Mouse (Mus musculus) forebrain, embryonic 16.5 days (tissue): Measurements from ENCODE around the gene Rnf121. TPM values are rescaled to one million over a fixed set of nuclear protein-coding genes. Genes with fewer than 3 reads are reported as not detected.

Experiments used
- ATAC-seq: fragments of 200-750 bp; cut with Nextera tagmentation; 2 replicates; pipeline ENCODE4 v1.8.0; 2017; ENCODE audit warnings: mild to moderate bottlenecking, moderate library complexity
- H3K27ac ChIP-seq: fragments of 300-500 bp; sonication (generic); 2 replicates; pipeline ENCODE4 v1.5.1; 2014; ENCODE audit warnings: low read length, control low read depth
- H3K27me3 ChIP-seq: fragments of 300-500 bp; sonication (generic); replicated peaks from 2 replicates; pipeline ENCODE4 v1.6.1; 2014; ENCODE audit warnings: low read length; ENCODE audit not compliant: control insufficient read depth, insufficient read depth
- H3K36me3 ChIP-seq: fragments of 300-500 bp; sonication (generic); 2 replicates; pipeline ENCODE4 v1.6.1; 2014; ENCODE audit not compliant: control insufficient read depth, insufficient read depth
- H3K4me1 ChIP-seq: fragments of 300-500 bp; sonication (generic); replicated peaks from 2 replicates; pipeline ENCODE4 v1.6.1; 2014; ENCODE audit warnings: low read length; ENCODE audit not compliant: control insufficient read depth, insufficient read depth
- H3K4me2 ChIP-seq: fragments of 300-500 bp; sonication (generic); 2 replicates; pipeline ENCODE4 v1.6.1; 2014; ENCODE audit warnings: mild to moderate bottlenecking, low read length, control low read depth
- H3K4me3 ChIP-seq: fragments of 300-500 bp; sonication (generic); replicated peaks from 2 replicates; pipeline ENCODE4 v1.5.1; 2014; ENCODE audit warnings: mild to moderate bottlenecking, low read length, control low read depth
- H3K9ac ChIP-seq: fragments of 300-500 bp; sonication (generic); replicated peaks from 2 replicates; pipeline ENCODE4 v1.6.1; 2014; ENCODE audit warnings: low read depth, low read length, control low read depth
- H3K9me3 ChIP-seq: fragments of 300-500 bp; sonication (generic); 2 replicates; pipeline ENCODE4 v1.6.1; 2016; ENCODE audit warnings: low read length; ENCODE audit not compliant: control insufficient read depth
- WGBS: fragments of 180-500 bp; shearing (Covaris S2); extraction: QIAGEN DNeasy Blood & Tissue Kit; methylation state at CpG from one replicate; pipeline ENCODE4 v1.1.7; 2014; 5-methylcytosine and 5-hydroxymethylcytosine counted together
- polyA plus RNA-seq: library from polyadenylated mRNA; unstranded; fragments of >200 nt; fragmentation: Nextera tagmentation; extraction: Ambion mirVana; gene quantifications from 2 replicates; pipeline ENCODE4 v1.2.1, GENCODE M21; 2015

Gene Rnf121
- 36.3 TPM in 2 replicates for polyA plus RNA-seq

DNA sequence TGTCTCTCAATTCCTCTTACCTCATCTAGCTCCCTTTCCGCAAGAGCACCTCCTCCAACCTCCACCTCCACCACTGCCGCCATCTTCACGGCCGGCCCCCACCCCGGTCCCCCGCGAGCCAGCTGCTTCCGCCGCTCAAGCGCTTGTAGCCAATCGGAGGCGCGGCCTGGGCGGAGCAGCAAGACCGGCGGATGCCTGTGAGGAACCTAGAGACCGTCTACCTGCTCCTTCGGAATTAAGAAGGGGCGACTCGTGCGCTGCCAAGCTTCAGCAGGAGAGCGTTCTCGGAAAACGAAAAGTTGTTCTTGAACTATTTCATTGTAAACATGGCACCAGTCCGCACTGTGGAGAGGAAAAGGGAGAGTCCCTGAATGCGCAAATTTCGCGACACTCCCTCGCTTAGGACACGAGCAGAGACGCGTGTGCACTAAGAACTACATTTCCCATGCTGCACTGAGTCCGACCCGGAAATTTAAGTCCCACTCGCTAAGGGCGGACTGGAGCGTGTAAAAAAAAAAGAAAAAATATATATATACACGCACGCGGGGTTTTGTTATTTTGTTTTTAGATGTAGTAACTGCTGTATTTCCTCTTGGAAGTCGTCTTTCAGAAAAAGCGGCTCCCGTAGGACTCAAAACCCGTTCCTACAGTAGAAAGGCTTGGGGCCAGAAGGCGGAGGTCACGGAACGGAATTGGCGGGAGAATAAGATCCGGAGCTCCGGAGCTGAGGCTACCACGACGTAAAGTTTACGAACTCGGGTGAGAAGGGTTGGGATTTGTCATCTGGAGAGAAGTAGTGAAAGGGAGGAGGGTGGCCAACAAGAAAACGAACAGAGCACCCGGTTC, at the start of gene Rnf121, which contains the start of the genes Xndc1 and Xntrpc:
Gene Rnf121, minus strand, starts transcription at position 424 of the 846 bp plus-strand sequence.
Gene Xndc1, plus strand, starts transcription at position 466 of the 846 bp plus-strand sequence.
Gene Xntrpc, plus strand, starts transcription at position 668 of the 846 bp plus-strand sequence.
- Histone ChIP-seq H3K9ac (peak within 1 kb of the TSS; percentile 78), H3K36me3 (no peaks in the 10 kb centered on the region), H3K4me2 (peak within 1 kb of the TSS; percentile 81), H3K9me3 (no peaks in the 10 kb centered on the region), H3K27me3 (no peaks in the 10 kb centered on the region), H3K27ac (peak within 1 kb of the TSS; percentile 80), H3K4me3 (peak within 1 kb of the TSS; percentile 82), H3K4me1 (peaks cover 29% of the 10 kb centered on the region)
- WGBS = under 1% methylated on average over 56 of the region's 56 CpGs
- peak; percentile 99 for ATAC-seq

GRCm38 (mm10) chr7:102113151-102113729, 48.0 kb upstream of the Rnf121 start:
- Histone ChIP-seq H3K27ac (no peak overlapping the region), H3K4me2 (no peak overlapping the region), H3K4me3 (no peak overlapping the region), H3K36me3 (peaks cover 1% of the 10 kb centered on the region; the same call in 1 of the 2 replicates), H3K27me3 (no peaks in the 10 kb centered on the region), H3K4me1 (no peaks in the 10 kb centered on the region), H3K9ac (no peak overlapping the region), H3K9me3 (no peaks in the 10 kb centered on the region)
- 83% methylated on average over 45 of the region's 45 CpGs for WGBS
- ATAC-seq = no peak

GRCm38 (mm10) chr7:102109746-102110145, 44.5 kb upstream of the Rnf121 start:
- WGBS = 89% methylated on average over 4 of the region's 4 CpGs
- Histone ChIP-seq H3K4me1 (peaks cover 3% of the 10 kb centered on the region; the same call in 1 of the 2 replicates), H3K4me2 (no peak overlapping the region), H3K36me3 (no peaks in the 10 kb centered on the region), H3K9ac (no peak overlapping the region), H3K27me3 (no peaks in the 10 kb centered on the region), H3K9me3 (no peaks in the 10 kb centered on the region), H3K4me3 (no peak overlapping the region), H3K27ac (no peak overlapping the region)
- ATAC-seq = no peak

GRCm38 (mm10) chr7:102109171-102109570, 43.9 kb upstream of the Rnf121 start, which contains the start of gene Art5:
Gene Art5 (minus strand): TSS chr7:102109489.
- peaks cover 3% of the 10 kb centered on the region; the same call in 1 of the 2 replicates for H3K4me1 ChIP-seq
- H3K36me3 ChIP-seq = no peaks in the 10 kb centered on the region
- H3K9me3 ChIP-seq = no peaks in the 10 kb centered on the region
- WGBS = 83% methylated on average over 7 of the region's 7 CpGs
- H3K9ac ChIP-seq = no peak within 1 kb of the TSS
- no peak within 1 kb of the TSS for H3K4me3 ChIP-seq
- no peaks in the 10 kb centered on the region for H3K27me3 ChIP-seq
- no peak for ATAC-seq
- H3K4me2 ChIP-seq = no peak within 1 kb of the TSS
- no peak within 1 kb of the TSS for H3K27ac ChIP-seq

DNA sequence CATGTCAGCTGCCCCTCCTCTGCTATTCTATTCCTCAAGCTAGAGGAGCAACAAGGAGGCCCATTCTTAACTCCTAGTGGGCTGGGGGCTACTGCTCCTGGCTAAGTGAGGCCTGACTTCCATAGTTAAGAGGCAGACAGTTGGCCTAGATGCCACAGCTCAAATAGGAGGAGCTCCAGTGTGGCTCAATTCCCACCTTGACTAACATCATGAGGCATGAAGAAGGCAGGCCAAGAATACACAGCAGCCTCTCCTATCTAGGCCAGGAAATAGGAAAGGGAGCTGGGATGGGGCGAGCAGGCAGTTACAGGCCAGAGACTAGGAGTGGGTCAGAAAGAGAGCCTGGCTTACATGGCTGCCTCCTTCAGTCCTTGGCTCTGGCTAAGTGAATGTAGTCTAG, 42.9 kb upstream of the Rnf121 start:
- Histone ChIP-seq H3K36me3 (no peaks in the 10 kb centered on the region), H3K9me3 (no peaks in the 10 kb centered on the region), H3K4me1 (peaks cover 3% of the 10 kb centered on the region; the same call in 1 of the 2 replicates), H3K9ac (no peak overlapping the region), H3K4me3 (no peak overlapping the region), H3K27me3 (no peaks in the 10 kb centered on the region), H3K27ac (no peak overlapping the region), H3K4me2 (no peak overlapping the region)
- WGBS = 95% methylated on average over 1 of the region's 1 CpGs
- no peak for ATAC-seq

DNA sequence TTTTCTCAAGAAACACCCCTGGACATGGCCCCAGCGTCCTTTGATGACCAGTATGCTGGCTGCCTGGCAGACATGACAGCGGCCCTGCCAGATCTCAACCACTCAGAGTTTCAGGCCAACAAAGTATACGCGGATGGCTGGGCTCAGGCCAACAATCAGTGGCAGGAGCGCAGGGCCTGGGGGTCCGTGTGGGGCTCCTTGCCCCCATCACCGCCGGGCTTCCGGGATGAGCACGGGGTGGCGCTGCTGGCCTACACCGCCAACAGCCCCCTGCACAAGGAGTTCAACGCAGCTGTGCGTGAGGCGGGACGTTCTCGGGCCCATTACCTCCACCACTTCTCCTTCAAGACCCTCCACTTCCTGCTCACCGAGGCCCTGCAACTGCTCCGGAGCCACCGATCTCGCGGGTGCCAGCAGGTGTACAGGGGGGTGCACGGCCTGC, 41.5 kb upstream of the Rnf121 start:
- H3K9me3 ChIP-seq = no peaks in the 10 kb centered on the region
- 17% methylated on average over 23 of the region's 23 CpGs for WGBS
- peak overlapping the region; percentile 7; the same call in 1 of the 2 replicates for H3K9ac ChIP-seq
- no peaks in the 10 kb centered on the region for H3K36me3 ChIP-seq
- no peak overlapping the region for H3K27ac ChIP-seq
- H3K4me3 ChIP-seq = peak overlapping the region; percentile 21; the same call in 1 of the 2 replicates
- peaks cover 3% of the 10 kb centered on the region; the same call in 1 of the 2 replicates for H3K4me1 ChIP-seq
- ATAC-seq = peak; percentile 33
- peak overlapping the region; percentile 42 for H3K4me2 ChIP-seq
- no peaks in the 10 kb centered on the region for H3K27me3 ChIP-seq

DNA sequence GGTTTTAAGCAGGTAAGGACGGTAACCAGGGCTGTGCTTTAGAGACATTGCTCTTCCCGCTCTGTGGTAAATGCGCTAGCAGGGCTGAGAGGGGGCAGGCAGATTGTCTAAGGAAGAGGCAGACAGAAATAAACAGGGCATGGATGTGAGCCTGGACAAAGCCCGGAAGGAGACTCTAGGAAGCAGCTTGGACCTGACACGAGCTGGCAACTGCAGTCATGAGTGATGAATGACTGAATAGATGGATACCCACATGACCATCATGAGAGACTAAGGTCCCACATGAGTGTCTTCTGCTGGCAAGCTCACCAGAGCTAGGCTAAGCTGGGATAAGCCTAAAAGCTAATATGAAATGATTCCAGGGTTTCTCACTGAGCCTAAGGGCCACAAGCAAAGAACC, 38.9 kb upstream of the Rnf121 start:
- no peaks in the 10 kb centered on the region for H3K9me3 ChIP-seq
- no peak for ATAC-seq
- H3K4me3 ChIP-seq = no peak overlapping the region
- H3K4me2 ChIP-seq = no peak overlapping the region
- no peak overlapping the region for H3K27ac ChIP-seq
- WGBS = 74% methylated on average over 5 of the region's 5 CpGs
- peaks cover 11% of the 10 kb centered on the region for H3K4me1 ChIP-seq
- H3K9ac ChIP-seq = no peak overlapping the region
- H3K36me3 ChIP-seq = no peaks in the 10 kb centered on the region
- no peaks in the 10 kb centered on the region for H3K27me3 ChIP-seq

- no peak overlapping the region for H3K4me3 ChIP-seq
- ATAC-seq = no peak
- no peak overlapping the region for H3K27ac ChIP-seq
- no peaks in the 10 kb centered on the region for H3K9me3 ChIP-seq
- no peak overlapping the region for H3K9ac ChIP-seq
- H3K4me2 ChIP-seq = no peak overlapping the region
- H3K4me1 ChIP-seq = peaks cover 11% of the 10 kb centered on the region
- no peaks in the 10 kb centered on the region for H3K27me3 ChIP-seq
- WGBS = 83% methylated on average over 2 of the region's 2 CpGs
- H3K36me3 ChIP-seq = no peaks in the 10 kb centered on the region
These were observed 38.3 kb upstream of the Rnf121 start for GRCm38 (mm10) chr7:102103555-102103954.

GRCm38 (mm10) chr7:102102696-102103095, 37.4 kb upstream of the Rnf121 start:
- H3K9ac ChIP-seq = no peak overlapping the region
- no peak overlapping the region for H3K4me3 ChIP-seq
- H3K9me3 ChIP-seq = no peaks in the 10 kb centered on the region
- 41% methylated on average over 6 of the region's 6 CpGs for WGBS
- ATAC-seq = no peak
- peaks cover 11% of the 10 kb centered on the region for H3K4me1 ChIP-seq
- no peaks in the 10 kb centered on the region for H3K27me3 ChIP-seq
- H3K36me3 ChIP-seq = no peaks in the 10 kb centered on the region
- H3K4me2 ChIP-seq = no peak overlapping the region
- no peak overlapping the region for H3K27ac ChIP-seq
